Mouse (Mus musculus) bone marrow, adult 2 months (tissue): ENCODE results near the gene Ttc7.

Experiments used
- CTCF ChIP-seq: fragments of 200-500 bp; IDR thresholded peaks from 2 replicates; pipeline ENCODE4 v1.5.1; 2011; ENCODE audit warnings: low read length, control low read depth; ENCODE audit not compliant: control insufficient read depth, insufficient read depth
- POLR2A ChIP-seq: fragments of 200-500 bp; IDR thresholded peaks from 2 replicates; pipeline ENCODE4 v1.6.1; 2011; ENCODE audit warnings: low read depth, mild to moderate bottlenecking, control low read depth, low read length, borderline replicate concordance; ENCODE audit not compliant: control insufficient read depth

DNA sequence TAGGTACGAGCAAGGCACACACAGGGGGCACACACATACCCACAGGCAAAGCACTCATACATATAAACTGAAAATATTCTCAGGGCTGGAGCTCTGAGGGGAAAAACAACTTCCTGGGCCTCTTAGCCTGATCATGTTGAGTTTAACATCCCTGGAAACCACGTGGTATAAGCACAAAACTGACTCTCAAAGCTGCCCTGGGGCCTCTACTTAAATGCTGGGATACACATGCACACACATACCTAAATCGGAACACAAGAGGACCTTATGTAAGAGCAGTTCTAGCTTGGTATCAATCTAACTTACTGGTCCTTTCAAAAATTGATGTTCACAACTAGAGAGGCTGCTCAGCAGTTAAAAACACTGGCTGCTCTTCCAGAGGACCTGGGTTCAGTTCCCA is 146.7 kb downstream of the Ttc7 start:
- TF ChIP-seq CTCF (no peak), POLR2A (no peak)
